Mouse (Mus musculus) CH12.LX (cell line): Measurements from ENCODE around the gene Anapc7. TPM values are rescaled to one million over a fixed set of nuclear protein-coding genes. Genes with fewer than 3 reads are reported as not detected.

Experiments used
- DNase-seq: peaks from one replicate; pipeline ENCODE4 v3.0.0-alpha.2; 2013; ENCODE audit errors: extremely low read depth
- H3K27ac ChIP-seq: 2 replicates; pipeline ENCODE4 v1.5.1; 2012; ENCODE audit warnings: low read depth, mild to moderate bottlenecking, control low read depth, moderate library complexity; ENCODE audit not compliant: insufficient read depth
- H3K27me3 ChIP-seq: replicated peaks from 2 replicates; pipeline ENCODE3; 2012; ENCODE audit warnings: inconsistent platforms
- H3K36me3 ChIP-seq, 2 experiments: replicated peaks in 1 of 2; 2 replicates each; pipeline versions ENCODE3 to v1.6.1; 2012; ENCODE audit warnings: inconsistent platforms in 1 of 2, low read length in 1 of 2, mild to moderate bottlenecking in 1 of 2, mixed read lengths in 1 of 2, moderate library complexity in 1 of 2; ENCODE audit not compliant: control insufficient read depth in 1 of 2, insufficient read depth in 1 of 2
- H3K4me1 ChIP-seq, 2 experiments: 2 replicates each; pipeline ENCODE4 v1.6.1; 2012; ENCODE audit warnings: inconsistent platforms in 1 of 2, moderate library complexity in 1 of 2; ENCODE audit not compliant: insufficient read depth in 2 of 2, control insufficient read depth in 1 of 2
- H3K4me2 ChIP-seq: 2 replicates; pipeline ENCODE4 v1.6.1; 2012; ENCODE audit warnings: low read depth, mild to moderate bottlenecking, control low read depth; ENCODE audit not compliant: poor library complexity, insufficient read depth, severe bottlenecking
- H3K4me3 ChIP-seq, 3 experiments: fragments of 150-350 bp in 1 of 3; sonication (generic) in 1 of 3; replicated peaks in 1 of 3; 2 replicates each; pipeline versions ENCODE3 to v1.5.1; 2011 to 2012; ENCODE audit warnings: low read depth in 2 of 3, low read length in 2 of 3, mild to moderate bottlenecking in 2 of 3, moderate library complexity in 2 of 3, control low read depth in 1 of 3, improper control_type of control experiment in 1 of 3, inconsistent platforms in 1 of 3, mixed read lengths in 1 of 3; ENCODE audit not compliant: poor library complexity in 1 of 3
- H3K79me2 ChIP-seq: replicated peaks from 2 replicates; pipeline ENCODE4 v1.6.1; 2012; ENCODE audit warnings: mild to moderate bottlenecking, moderate library complexity; ENCODE audit not compliant: control insufficient read depth, poor library complexity, insufficient read depth, severe bottlenecking; ENCODE audit errors: extremely low read depth
- H3K9ac ChIP-seq: 2 replicates; pipeline ENCODE4 v1.6.1; 2012; ENCODE audit warnings: low read depth, mild to moderate bottlenecking, control low read depth, moderate library complexity; ENCODE audit not compliant: insufficient read depth
- H3K9me3 ChIP-seq: replicated peaks from 2 replicates; pipeline ENCODE3; 2012; ENCODE audit warnings: low read length, inconsistent platforms, mixed read lengths
- CHD1 ChIP-seq: IDR thresholded peaks from 2 replicates; pipeline ENCODE4 v1.6.1; 2012; ENCODE audit warnings: low read depth, low read length, improper control_type of control experiment, inconsistent platforms
- CHD2 ChIP-seq: IDR thresholded peaks from 2 replicates; pipeline ENCODE4 v1.6.1; 2011; ENCODE audit warnings: low read length, improper control_type of control experiment
- CTCF ChIP-seq, 2 experiments: IDR thresholded peaks in 1 of 2; conservative IDR thresholded peaks in 1 of 2; 2 replicates each; pipeline ENCODE4 v1.5.1; 2011 to 2012; ENCODE audit warnings: low read depth in 2 of 2, low read length in 2 of 2, improper control_type of control experiment in 1 of 2, inconsistent platforms in 1 of 2, mild to moderate bottlenecking in 1 of 2, moderate library complexity in 1 of 2
- GABPA ChIP-seq: IDR thresholded peaks from 2 replicates; pipeline ENCODE4 v1.6.1; 2012; ENCODE audit warnings: low read depth, low read length, improper control_type of control experiment, inconsistent platforms; ENCODE audit not compliant: insufficient replicate concordance
- IRF4 ChIP-seq: IDR thresholded peaks from 2 replicates; pipeline ENCODE4 v1.6.1; 2014; ENCODE audit warnings: low read depth, mild to moderate bottlenecking, inconsistent platforms, low read length, improper control_type of control experiment
- JUN ChIP-seq: IDR thresholded peaks from 2 replicates; pipeline ENCODE4 v1.6.1; 2011; ENCODE audit warnings: low read depth, mild to moderate bottlenecking, low read length, improper control_type of control experiment, moderate library complexity; ENCODE audit not compliant: insufficient read depth
- KAT2A ChIP-seq: IDR thresholded peaks from 2 replicates; pipeline ENCODE4 v1.6.1; 2012; ENCODE audit warnings: low read length, improper control_type of control experiment, inconsistent platforms; ENCODE audit not compliant: insufficient replicate concordance
- MAFK ChIP-seq: IDR thresholded peaks from 2 replicates; pipeline ENCODE4 v1.6.1; 2011; ENCODE audit warnings: low read length, improper control_type of control experiment; ENCODE audit not compliant: insufficient replicate concordance
- MAX ChIP-seq: IDR thresholded peaks from 2 replicates; pipeline ENCODE4 v1.6.1; 2011; ENCODE audit warnings: low read length, improper control_type of control experiment
- MEF2A ChIP-seq: IDR thresholded peaks from 2 replicates; pipeline ENCODE4 v1.6.1; 2014; ENCODE audit warnings: low read depth, mild to moderate bottlenecking, inconsistent platforms, low read length, improper control_type of control experiment, borderline replicate concordance
- MXI1 ChIP-seq: IDR thresholded peaks from 2 replicates; pipeline ENCODE4 v1.6.1; 2011; ENCODE audit warnings: mild to moderate bottlenecking, low read depth, low read length, improper control_type of control experiment
- NELFE ChIP-seq: IDR thresholded peaks from 2 replicates; pipeline ENCODE4 v1.6.1; 2011; ENCODE audit warnings: low read depth, low read length, improper control_type of control experiment
- NRF1 ChIP-seq: IDR thresholded peaks from 2 replicates; pipeline ENCODE4 v1.6.1; 2014; ENCODE audit warnings: low read depth, mild to moderate bottlenecking, inconsistent platforms, low read length, improper control_type of control experiment, moderate library complexity
- PAX5 ChIP-seq: IDR thresholded peaks from 2 replicates; pipeline ENCODE4 v1.6.1; 2012; ENCODE audit warnings: low read length, inconsistent platforms, mixed read lengths
- POLR2A ChIP-seq: IDR thresholded peaks from 2 replicates; pipeline ENCODE4 v1.6.1; 2011; ENCODE audit warnings: low read depth, mild to moderate bottlenecking, improper control_type of control experiment, low read length
- POLR2AphosphoS2 ChIP-seq: IDR thresholded peaks from 2 replicates; pipeline ENCODE4 v1.6.1; 2011; ENCODE audit warnings: low read depth, low read length, improper control_type of control experiment
- RAD21 ChIP-seq: IDR thresholded peaks from 2 replicates; pipeline ENCODE4 v1.6.1; 2011; ENCODE audit warnings: low read depth, mild to moderate bottlenecking, low read length, improper control_type of control experiment, moderate library complexity
- RCOR1 ChIP-seq: conservative IDR thresholded peaks from 2 replicates; pipeline ENCODE4 v1.6.1; 2012; ENCODE audit warnings: low read depth, mild to moderate bottlenecking, inconsistent platforms, low read length, improper control_type of control experiment
- SIN3A ChIP-seq: IDR thresholded peaks from 2 replicates; pipeline ENCODE4 v1.6.1; 2012; ENCODE audit warnings: low read length, improper control_type of control experiment, inconsistent platforms
- TCF12 ChIP-seq: IDR thresholded peaks from 2 replicates; pipeline ENCODE4 v1.6.1; 2014; ENCODE audit warnings: low read depth, mild to moderate bottlenecking, inconsistent platforms, low read length, improper control_type of control experiment
- UBTF ChIP-seq: IDR thresholded peaks from 2 replicates; pipeline ENCODE4 v1.6.1; 2012; ENCODE audit warnings: low read depth, mild to moderate bottlenecking, inconsistent platforms, low read length, improper control_type of control experiment, moderate library complexity
- USF1 ChIP-seq: IDR thresholded peaks from 2 replicates; pipeline ENCODE4 v1.6.1; 2014; ENCODE audit warnings: low read depth, mild to moderate bottlenecking, inconsistent platforms, low read length, improper control_type of control experiment
- ZMIZ1 ChIP-seq: IDR thresholded peaks from 2 replicates; pipeline ENCODE4 v1.6.1; 2012; ENCODE audit warnings: low read depth, mild to moderate bottlenecking, inconsistent platforms, low read length, improper control_type of control experiment
- ZNF384 ChIP-seq: IDR thresholded peaks from 2 replicates; pipeline ENCODE4 v1.6.1; 2012; ENCODE audit warnings: low read depth, low read length, improper control_type of control experiment, inconsistent platforms
- dilution Hi-C: fragments of 300-500 bp; cut with MboI; formaldehyde crosslinking; loops from 2 replicates; pipeline ENCODE4 v1.14.3; 2020; ENCODE audit warnings: low sequenced_read_pairs; ENCODE audit not compliant: extremely low pct_unique_long_range_greater_than_20kb, extremely low pct_ligation_motif_present
- in situ Hi-C: fragments of 300-500 bp; cut with MboI; formaldehyde crosslinking; loops from 3 replicates; pipeline ENCODE4 v1.14.3; 2019; ENCODE audit warnings: low sequenced_read_pairs, low pct_ligation_motif_present, low pct_unique_long_range_greater_than_20kb, mixed read lengths
- polyA plus RNA-seq: library from polyadenylated mRNA; unstranded; fragments of >175 nt; gene quantifications from 2 replicates; pipeline ENCODE4 v1.2.1, GENCODE M21; 2012; ENCODE audit warnings: low read depth; ENCODE audit not compliant: insufficient read length
- total RNA-seq, 2 experiments: library from RNA; depleted of rRNA; stranded (reverse); fragments of 300-350 nt in 1 of 2; fragments of >200 nt in 1 of 2; gene quantifications; 2 replicates each; pipeline ENCODE4 v1.2.3; 2012 to 2014

The Anapc7 gene
- total and polyA plus RNA-seq, 3 experiments, result 21.3 to 43.3 (median 39.4) TPM

- H3K4me1 ChIP-seq, result peaks cover 2 to 21% of the 10 kb centered on the region in 2 experiments; a peak in 3 of 4 replicates
- H3K79me2 ChIP-seq, result peaks cover 33% of the 10 kb centered on the region
- H3K4me2 ChIP-seq, result no peak overlapping the region
- TF ChIP-seq CHD1 (no peak), RAD21 (no peak), RCOR1 (no peak), MXI1 (no peak), ZNF384 (no peak), MAX (no peak), CHD2 (no peak), PAX5 (no peak), POLR2A (no peak), USF1 (no peak)
- H3K9me3 ChIP-seq, result no peaks in the 10 kb centered on the region
- no peak overlapping the region for H3K9ac ChIP-seq
- DNase-seq, result no peak
- dilution Hi-C loops, result no loop called here
- H3K4me3 ChIP-seq, result no peak overlapping the region
- H3K27me3 ChIP-seq, result no peaks in the 10 kb centered on the region
- in situ Hi-C loops, result no loop called here
- H3K27ac ChIP-seq, result no peak overlapping the region
- H3K36me3 ChIP-seq, result peaks cover 9 to 13% of the 10 kb centered on the region in 2 experiments
Observed at GRCm38 (mm10) chr5:122390671-122391070, 30.8 kb upstream of the Anapc7 start.

- Histone ChIP-seq H3K4me2 (peak overlapping the region; percentile 58; the same call in 1 of the 2 replicates), H3K9me3 (no peaks in the 10 kb centered on the region), H3K36me3 (peaks cover 9 to 15% of the 10 kb centered on the region in 2 experiments), H3K9ac (no peak overlapping the region), H3K27me3 (no peaks in the 10 kb centered on the region), H3K27ac (no peak overlapping the region), H3K4me1 (peaks cover 2 to 21% of the 10 kb centered on the region in 2 experiments; a peak in 3 of 4 replicates), H3K4me3 (peak overlapping the region in 1 of 3 experiments; percentile 91), H3K79me2 (peaks cover 33% of the 10 kb centered on the region)
- in situ Hi-C loops (no loop called here), dilution Hi-C loops (no loop called here)
- peak; percentile 87 for TF ChIP-seq ZNF384
- TF ChIP-seq NRF1, result no peak
- no peak for TF ChIP-seq JUN
- no peak for TF ChIP-seq MEF2A
- no peak for TF ChIP-seq PAX5
- DNase-seq, result no peak
Observed at GRCm38 (mm10) chr5:122391178-122391785, 30.2 kb upstream of the Anapc7 start.

GRCm38 (mm10) chr5:122391786-122392180 lies 29.7 kb upstream of the Anapc7 start, which contains the start of gene Arpc3:
Gene Arpc3 (plus strand): TSS chr5:122391878.
- Histone ChIP-seq H3K36me3 (peaks cover 12 to 19% of the 10 kb centered on the region in 2 experiments), H3K4me2 (peak within 1 kb of the TSS; percentile 88), H3K27me3 (no peaks in the 10 kb centered on the region), H3K27ac (peak within 1 kb of the TSS; percentile 2; the same call in 1 of the 2 replicates), H3K9ac (peak within 1 kb of the TSS; percentile 87), H3K4me1 (peaks cover 2 to 24% of the 10 kb centered on the region in 2 experiments; a peak in 3 of 4 replicates), H3K79me2 (peaks cover 33% of the 10 kb centered on the region), H3K9me3 (no peaks in the 10 kb centered on the region), H3K4me3 (peak within 1 kb of the TSS; percentile 75 to 91 (median 91))
- dilution Hi-C loops (no loop called here), in situ Hi-C loops (no loop called here)
- DNase-seq, result peak; percentile 88
- peak; percentile 21; the same call in 1 of the 2 replicates for TF ChIP-seq GABPA
- no peak for TF ChIP-seq CHD1
- peak; percentile 76 for TF ChIP-seq IRF4
- peak; percentile 53 to 91 for TF ChIP-seq CTCF (conservative IDR thresholded peaks at IDR 0.05 in 1 of 2, IDR thresholded peaks at IDR 0.05 in 1 of 2; ENCODE audit: low read depth in 2 of 2, low read length in 2 of 2)
- 0 out of 2 replicates have a peak, but pooled peaks have one; percentile 35 for TF ChIP-seq RCOR1
- TF ChIP-seq POLR2A, result peak; percentile 83
- TF ChIP-seq NELFE, result peak; percentile 79
- no peak for TF ChIP-seq MAFK
- no peak for TF ChIP-seq UBTF
- TF ChIP-seq POLR2AphosphoS2, result no peak
- peak; percentile 80 for TF ChIP-seq SIN3A
- no peak for TF ChIP-seq USF1
- 0 out of 2 replicates have a peak, but pooled peaks have one; percentile 52 for TF ChIP-seq ZMIZ1
- peak; percentile 73; the same call in 1 of the 2 replicates for TF ChIP-seq KAT2A
- peak; percentile 75 for TF ChIP-seq TCF12
- no peak; the same call in none of the 2 replicates for TF ChIP-seq MXI1
